Mouse (Mus musculus): ENCODE data around the gene Ctnnd2.

The Ctnnd2 gene

DNA sequence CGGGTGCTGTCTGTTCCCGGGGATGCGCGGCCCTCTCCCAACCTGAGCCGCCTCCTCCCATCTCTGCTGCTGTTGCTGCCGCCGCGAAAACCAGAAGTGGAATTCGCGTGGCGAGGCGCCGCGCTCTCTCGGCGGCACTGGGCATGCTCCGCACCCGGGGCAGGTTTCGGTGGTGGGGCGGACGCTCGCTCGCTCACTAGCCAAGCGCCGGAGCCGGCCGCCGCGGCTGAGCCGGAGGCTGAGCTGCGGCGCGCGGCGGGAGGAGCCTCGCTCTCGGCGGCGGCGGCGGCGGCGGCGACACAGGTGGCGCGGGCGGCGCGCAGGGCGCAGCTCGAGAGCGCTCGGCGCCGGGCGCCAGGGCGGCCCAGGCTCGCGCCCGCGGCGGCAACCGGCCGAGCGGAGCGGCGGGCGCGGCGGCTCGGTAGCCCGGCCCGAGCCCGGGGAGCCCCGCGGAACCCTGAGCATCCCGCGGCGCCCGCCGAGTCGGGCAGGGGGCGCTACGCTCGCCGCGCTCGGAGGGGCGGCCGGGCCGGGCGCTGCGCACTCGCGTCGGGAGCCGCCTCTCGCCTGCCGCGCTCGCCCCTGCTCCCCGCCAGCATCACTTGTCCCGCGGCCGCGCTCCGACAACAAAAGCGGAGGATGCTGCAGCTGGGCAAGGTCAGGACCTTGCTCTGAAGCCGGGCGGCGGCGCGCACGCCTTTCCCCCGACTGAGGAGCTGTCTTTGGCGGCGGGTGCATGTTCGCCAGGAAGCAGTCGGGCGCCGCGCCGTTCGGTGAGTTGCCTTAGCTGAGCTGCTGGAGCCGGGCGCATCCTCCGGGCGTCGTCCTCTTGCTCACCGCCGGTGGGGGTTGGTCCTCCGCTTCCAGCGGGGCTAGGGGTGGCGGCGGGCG is at the start of gene Ctnnd2:
Ctnnd2 (plus strand) TSS at position 203 of the 891 bp plus-strand sequence.
- DNase-seq (ENCODE audit: low read depth, low spot score) = peak; percentile 73

DNA sequence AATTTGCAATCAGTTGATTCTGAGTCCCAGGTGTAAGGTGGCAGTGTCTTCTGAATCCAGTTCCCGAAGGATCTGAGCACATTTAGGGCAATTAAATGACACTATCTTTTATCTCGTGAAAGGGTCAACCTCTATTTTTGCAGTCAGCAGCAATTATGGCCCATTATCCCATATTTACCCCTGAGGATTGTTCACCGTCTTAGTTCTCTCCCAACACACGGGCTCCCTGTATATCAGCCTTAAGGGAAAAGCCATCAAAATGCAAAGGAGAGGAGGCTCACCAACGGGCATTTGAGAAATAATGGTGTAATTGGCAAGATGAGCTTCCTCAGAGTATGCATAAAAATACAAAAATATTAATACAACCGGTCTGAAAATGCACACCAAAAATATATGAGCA is 41.7 kb upstream of the Ctnnd2 start:
- DNase-seq (ENCODE audit: low read depth, low spot score) = no peak

DNA sequence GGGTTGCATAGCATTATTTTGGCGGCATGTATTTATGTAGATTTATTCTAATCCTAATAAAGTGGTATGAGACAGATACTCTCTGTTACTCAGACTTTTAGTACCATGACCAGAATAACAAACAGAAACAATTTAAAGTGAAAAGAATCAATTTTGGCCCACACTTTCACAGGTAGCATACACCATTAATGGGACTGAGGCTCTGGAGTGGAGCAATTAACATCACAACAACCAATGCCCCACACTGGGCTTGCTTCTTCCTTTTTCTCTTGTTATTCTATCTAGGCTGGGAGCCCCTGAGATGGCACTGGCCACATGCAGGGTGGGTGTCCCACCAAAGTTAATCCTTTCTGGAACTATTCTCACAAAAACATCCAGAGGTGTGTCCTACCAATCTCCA is 32.8 kb upstream of the Ctnnd2 start:
- DNase-seq (ENCODE audit: low read depth, low spot score) = peak; percentile 45

DNA sequence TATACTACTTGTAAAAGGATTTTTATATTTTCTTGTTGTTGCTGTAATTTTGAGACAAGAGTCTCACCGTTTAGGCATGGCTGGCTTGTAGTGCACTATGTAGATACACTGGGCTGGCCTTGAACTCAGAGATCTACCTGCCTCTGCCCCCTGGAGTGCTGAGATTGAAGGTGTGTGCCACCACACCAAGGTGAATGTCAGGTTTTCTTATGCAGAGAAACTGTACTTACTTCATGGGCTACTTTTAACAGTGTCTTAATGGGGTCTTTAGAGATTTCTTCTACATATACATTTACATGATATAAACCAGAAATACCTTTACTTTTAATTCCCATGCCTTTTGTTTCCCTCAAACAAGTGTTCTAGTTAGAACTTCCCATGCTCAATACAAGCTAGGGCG is 27.0 kb upstream of the Ctnnd2 start:
- DNase-seq (ENCODE audit: low read depth, low spot score) = peak; percentile 69

DNA sequence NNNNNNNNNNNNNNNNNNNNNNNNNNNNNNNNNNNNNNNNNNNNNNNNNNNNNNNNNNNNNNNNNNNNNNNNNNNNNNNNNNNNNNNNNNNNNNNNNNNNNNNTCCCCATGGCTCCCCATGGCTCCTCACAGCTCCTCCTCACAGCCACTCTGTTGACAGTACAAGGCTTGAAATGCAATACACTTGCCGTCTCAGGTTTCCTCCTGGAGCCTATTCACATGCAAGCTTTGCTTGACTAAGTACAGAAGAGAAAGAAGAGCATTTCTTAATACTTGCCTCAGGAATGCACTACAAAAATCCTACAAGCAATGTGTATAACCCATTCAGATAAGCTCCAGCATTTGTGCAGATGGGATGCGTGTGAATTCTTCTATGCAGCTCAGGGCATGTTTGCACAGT is 20.2 kb upstream of the Ctnnd2 start:
- DNase-seq (ENCODE audit: low read depth, low spot score) = no peak

DNA sequence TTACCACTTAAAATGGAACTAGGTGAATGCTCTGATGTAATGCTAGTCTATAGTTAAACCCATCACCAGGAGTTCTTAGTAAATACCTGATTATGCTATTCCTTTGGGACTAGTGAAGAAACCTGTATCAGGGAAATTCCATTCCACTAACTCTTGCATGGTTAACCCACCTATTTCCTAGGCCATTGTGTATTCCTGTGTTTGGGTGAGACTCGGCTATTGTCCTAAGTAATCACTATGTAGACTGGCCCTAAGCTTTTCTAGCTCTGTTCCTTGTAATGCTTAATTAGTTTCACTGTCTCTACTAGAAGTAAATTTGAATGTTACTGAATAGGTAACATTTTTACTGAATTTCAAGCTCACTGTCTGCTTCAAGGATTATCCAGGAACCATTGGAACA is 14.4 kb upstream of the Ctnnd2 start:
- peak; percentile 45 for DNase-seq (ENCODE audit: low read depth, low spot score)

DNA sequence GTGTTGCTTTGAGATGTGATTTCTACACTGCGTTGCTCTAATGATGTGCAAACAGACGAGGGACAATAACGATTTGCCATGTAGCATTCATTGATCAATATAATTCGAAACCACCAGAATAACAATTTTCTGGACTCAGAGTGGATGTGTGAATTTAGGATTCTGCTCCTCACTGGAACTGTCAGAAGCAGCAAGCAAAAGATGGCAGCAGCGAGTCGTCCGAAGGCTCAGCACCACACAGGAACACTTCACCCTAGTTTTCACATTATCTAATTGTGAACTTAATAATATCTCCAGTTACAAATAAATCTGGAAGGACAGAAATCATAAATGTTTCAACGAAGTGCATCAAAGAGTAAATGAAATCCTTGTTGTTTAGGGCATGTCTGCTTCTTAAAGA is 2.4 kb upstream of the Ctnnd2 start:
- no peak for DNase-seq (ENCODE audit: low read depth, low spot score)

DNA sequence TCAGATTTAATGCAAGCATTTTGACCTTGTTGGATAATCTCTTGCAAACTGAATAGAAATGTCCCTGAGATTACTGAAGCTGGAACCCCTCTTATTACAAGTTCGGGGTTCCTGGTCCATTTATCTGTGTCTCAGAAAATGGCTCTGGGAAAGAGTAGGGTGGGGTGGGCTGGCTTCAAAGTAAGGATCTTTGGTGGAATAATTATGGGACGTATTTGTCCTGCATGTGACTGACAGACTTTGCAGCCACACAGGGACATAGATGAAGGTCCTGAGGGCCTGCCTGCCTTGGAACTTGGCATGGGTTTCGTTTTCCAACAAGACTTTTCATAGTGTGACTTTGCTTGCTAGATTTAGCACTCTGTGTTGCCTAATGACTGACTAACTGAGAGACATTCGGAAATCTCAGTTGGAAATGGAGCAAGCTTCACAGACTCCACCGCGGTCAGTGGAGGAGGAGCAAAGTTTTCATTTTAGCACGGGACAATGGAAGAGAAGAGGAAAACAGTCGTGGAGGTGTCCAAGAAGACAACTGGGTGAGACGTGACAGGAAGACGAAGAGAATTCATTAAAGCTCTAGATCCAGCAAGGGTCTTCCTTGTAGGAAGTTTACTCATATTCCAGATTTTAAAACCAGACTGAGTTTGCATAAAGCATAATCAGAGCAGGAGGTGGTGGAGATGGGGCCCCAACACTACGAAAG is 749 bp upstream of the Ctnnd2 start:
- no peak for DNase-seq (ENCODE audit: low read depth, low spot score)

DNA sequence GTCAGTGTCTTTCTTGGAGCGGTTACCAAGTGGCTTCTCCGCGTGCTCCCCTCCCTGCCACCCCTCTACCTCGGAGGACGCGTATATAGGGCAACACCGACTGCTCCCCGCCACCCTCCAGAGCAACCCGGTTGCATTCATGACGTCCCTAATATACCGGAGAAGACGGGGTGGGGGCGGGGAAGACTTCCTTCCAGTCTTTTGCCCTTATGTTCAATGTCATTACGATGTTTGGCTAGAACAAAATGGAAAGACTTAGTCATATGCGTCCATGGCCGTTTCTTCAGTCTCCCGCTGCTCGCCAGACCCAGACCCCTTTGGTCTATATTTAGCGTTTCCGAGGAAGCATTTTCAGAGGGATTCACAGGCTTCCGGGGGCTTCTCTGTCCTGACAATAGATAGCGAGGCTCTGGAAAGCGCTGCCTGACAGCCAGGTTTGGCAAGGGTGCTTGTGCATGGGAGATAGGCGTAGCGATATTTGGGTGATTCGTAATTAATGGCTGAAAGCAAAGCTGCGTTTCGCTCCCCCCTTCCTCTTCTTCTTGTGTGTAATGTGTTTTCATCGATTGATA is 1.1 kb downstream of the Ctnnd2 start:
- DNase-seq (ENCODE audit: low read depth, low spot score) = peak; percentile 11

DNA sequence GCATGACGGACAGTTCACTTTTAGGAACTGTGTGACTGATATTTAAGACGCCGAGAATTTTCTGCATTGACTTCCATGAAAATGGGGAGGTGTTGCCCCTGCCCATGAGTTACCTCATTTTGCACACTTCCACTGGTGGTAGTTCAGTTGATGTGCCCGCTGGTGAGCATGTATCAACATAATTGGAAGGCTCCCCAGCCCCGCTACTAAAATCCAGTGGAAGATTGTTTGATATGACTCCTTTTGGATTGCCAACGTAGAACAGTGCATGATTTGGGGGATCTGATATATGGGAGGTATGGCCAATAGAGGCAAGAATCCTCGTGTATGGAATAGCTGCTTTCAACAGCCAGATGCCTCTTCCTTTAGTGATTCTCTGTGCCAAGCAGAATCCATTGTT is 1.9 kb downstream of the Ctnnd2 start:
- no peak for DNase-seq (ENCODE audit: low read depth, low spot score)

DNA sequence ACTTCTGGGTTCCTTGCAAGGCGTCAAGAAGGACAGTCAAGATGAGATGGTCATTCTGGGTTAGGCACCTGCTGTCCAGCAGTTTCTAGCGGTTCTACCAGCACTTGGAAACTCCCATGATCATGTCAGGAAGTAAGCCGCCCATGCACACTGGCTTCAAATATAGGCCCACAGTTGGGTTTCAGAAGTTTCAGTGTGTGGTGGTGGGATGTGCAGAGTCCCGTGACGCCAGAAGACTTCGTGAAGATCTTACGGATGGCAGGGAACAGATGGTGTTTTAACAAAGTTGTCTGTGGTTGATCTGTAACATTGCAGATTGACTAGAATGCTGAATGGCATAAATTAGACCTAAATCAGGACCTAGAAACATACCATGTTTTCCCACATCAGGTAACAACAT is 11.6 kb downstream of the Ctnnd2 start:
- no peak for DNase-seq (ENCODE audit: low read depth, low spot score)

DNA sequence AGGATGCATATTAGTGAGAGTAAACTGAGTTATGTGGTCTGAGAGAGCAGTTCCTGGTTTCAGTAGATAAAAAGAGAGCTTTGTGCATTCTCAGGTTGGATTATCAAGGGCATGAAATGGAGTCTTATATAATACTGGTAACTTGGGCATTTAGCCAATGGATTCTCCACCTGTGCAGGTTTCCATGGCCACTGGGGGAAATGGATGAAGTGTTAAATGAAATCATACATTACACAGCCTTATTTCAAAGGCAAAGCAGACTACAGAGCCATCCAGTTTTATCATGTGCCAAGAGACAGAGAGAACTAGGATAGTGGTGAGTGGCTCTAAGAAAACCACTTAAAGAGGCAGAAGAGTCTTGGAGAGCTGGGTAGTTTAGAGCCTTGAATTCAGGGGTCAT is 18.5 kb downstream of the Ctnnd2 start:
- DNase-seq (ENCODE audit: low read depth, low spot score) = no peak

DNA sequence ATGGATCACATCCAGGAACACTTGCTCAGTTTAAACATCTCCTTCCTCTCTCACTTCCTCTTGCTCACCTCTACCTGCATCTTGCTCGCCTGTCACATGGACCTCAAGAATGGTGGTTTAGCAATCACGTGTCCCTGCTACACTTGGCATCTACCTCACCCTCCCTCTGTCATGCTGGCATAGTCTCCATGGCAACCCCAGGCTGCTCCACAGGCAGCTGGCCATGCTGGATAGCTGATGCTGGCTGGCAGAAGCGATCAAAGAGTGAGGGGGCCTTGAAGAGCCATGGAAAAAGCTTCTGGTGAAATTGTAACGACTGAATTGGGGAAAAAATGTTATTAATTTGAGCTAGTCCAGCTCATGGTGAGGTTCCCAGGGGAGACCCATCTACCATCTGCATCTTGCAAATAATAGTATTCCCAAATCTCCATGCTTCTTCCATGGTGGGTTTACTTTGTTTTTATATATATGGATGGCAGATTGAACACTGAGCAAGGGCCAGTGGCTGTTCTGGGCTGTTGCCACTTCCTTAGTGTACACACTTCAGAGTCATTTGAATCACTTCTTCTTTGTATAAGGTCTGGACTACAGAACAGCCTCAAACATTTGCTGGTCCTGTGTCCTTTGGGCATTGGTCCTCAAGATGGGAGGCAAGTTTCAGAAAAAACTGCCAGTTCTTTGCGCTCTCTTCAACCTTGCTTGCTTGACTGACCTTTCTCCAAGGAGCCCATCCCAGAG is 19.7 kb downstream of the Ctnnd2 start:
- DNase-seq (ENCODE audit: low read depth, low spot score) = no peak

DNA sequence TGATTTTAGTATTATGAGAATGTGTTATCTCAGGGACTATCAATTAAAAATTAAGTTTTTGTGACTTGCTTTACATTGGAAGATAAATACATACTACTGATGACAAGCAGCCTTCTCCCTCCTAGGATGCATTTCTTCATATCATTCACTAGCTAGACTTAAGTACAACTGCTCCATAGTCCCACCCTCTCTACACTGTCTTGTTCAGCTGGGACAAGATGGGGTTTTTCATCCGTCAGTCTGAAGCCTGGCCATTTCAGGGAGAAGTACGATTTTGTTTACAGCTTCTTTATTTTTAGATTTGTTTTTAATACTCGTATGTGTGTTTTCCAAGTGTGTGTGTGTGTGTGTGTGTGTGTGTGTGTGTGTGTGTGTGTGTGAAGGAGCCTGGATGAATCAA is 26.0 kb downstream of the Ctnnd2 start:
- no peak for DNase-seq (ENCODE audit: low read depth, low spot score)

DNA sequence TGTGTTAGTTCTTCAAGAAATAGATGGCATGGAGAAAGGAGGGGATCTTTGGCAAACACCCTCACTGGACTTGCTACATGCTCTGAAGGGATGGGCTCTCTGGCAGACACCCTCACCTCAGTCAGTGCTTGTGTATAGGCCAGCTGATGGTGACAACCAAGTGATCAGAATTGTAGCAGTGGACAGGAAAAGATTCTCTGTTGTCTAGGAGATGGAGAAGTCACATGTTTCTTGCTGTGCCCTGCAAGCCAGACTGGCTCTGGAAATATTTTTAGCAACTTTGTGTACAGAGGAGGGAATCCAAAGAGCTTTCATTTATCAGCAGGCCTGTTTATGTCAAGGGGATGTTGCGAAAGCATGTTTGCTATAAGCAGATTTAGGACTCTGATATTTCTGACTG is 27.4 kb downstream of the Ctnnd2 start:
- no peak for DNase-seq (ENCODE audit: low read depth, low spot score)

DNA sequence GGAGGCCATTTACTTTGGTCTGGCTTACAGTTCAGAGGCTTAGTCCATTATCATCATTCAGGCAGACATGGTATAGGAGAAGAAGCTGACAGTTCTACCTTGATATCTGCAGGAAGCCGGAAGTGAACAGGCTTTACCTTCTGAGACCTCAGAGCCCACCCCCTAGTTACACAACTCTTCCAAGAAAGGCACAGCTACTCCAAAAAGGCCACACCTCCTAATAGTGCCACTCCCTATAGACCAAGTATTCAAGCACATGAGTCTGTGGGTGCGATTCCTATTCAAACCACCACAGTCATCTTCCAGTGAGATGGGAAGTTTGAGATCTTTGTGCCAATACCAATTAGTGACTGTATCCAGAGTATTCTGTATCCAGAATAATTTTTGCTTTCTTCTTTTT is 28.8 kb downstream of the Ctnnd2 start:
- DNase-seq (ENCODE audit: low read depth, low spot score) = peak; percentile 20

DNA sequence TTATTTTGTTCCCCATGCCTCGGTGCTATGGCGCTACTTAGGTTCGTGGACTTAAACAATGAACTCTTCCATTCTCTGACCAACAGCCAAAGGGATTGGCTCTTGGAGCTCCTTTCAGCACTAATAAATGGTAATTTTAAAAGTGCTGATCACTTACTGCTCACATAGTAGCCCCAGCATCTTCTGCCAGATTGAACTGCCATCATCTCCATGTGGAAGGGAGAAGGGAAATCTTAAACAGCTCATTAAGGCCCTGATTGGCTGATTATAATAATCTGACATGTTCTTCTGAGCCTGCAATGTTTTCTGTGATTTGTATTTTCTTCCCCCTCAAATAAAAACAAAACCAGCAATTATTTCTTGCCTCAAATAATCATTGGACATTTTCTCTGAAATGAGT is 29.2 kb downstream of the Ctnnd2 start:
- DNase-seq (ENCODE audit: low read depth, low spot score) = no peak

DNA sequence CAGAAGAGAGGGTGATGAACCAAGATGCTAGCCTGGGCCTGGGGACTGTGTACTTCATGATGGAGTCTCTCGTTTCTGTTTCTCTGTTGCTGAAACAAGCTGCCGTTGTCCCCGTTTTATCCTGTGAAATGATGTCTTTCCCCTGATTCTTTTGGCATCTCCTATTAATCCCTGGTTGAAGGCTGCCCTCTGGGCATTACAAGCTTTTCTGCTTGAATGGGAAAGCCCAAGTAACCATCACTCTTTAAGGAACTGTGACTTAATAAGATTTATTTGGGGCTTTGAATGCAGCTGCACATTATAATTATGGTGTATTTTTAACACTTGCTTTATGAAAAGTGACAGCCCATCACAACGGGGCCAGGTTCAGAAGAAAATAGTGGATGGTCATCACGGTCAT is 40.4 kb downstream of the Ctnnd2 start:
- DNase-seq (ENCODE audit: low read depth, low spot score) = no peak

DNA sequence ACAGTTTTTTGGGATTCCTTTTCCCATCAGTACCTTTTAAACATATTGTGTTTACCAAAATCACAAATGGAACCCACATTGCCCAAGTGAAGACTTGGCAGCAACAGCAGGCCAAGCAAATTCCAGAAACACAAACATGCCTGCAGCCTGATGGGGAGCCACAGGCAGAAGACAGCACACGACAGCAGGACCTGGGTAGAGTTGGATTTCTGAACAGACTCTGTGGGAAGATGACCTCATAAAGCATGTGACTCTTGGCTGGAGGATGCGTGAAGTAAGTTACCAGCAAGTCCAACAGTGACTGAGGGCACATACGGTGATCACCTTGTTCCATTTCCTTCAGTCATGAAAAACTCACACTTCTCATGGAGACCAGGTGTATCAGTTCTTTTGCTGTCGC is 43.5 kb downstream of the Ctnnd2 start:
- DNase-seq (ENCODE audit: low read depth, low spot score) = no peak

DNA sequence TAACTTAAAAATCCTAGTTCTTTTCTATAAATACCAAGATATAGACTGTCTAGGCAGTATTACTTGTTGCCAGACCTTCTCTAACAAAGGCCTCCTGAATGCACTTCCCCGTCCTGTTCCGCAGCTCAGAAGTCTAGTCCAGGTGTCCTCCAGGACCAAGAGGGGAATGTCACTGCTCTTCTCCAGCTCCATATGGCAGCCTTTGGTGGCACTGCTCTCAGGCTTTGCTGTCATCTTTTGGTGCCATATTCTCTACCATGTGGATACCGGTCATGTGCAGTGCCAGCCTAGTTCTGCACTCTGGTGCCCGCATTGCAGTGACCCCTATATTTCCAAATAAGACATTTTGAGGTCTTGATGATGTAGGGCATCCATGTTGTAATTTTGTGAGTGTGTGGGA is 56.7 kb downstream of the Ctnnd2 start:
- DNase-seq (ENCODE audit: low read depth, low spot score) = no peak

DNA sequence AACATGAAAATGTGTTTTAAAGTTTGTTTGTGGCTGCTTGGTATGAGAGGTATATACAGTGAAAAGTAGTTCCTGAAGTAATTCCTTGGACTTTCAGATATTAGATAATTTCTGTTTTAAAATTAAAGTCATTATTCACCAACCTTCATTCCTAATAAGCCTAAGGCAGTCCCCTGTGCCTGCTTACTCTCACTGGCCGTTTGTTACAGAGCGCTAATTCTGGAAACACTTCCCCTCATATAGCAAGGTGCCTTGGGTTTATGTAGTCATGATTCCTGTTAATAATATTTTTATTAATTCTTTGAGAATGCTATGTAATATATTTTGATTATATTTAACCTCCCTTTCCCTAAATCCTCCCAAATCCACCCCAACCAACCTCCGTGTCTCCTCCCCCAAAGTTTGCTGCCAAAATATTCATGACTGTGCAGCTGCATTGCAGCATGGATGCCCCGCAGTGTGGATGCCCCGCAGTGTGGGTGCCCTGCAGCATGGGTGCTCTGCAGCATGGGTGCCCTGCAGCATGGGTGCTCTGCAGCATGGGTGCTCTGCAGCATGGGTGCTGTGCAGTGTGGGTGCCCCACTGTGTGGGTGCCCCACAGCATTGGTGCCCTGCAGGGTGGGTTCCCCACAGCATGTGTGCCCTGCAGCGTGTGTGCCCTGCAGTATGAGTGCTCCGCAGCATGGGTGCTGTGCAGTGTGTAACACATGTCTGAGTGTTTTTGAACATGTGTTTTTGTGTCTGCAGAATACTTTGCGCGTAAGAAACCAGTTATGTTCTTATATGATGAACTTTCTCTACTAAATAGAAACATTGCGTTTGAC is 63.0 kb downstream of the Ctnnd2 start:
- no peak for DNase-seq (ENCODE audit: low read depth, low spot score)

Data from ES-CJ7 (cell line).